Mouse (Mus musculus): ENCODE measurements around the gene Tars2. TPM values are rescaled to one million over a fixed set of nuclear protein-coding genes. Genes with fewer than 3 reads are reported as not detected.
A peak's percentile ranks its signal among the peaks of the same experiment; 100 is the strongest.

Gene Tars2
- total and polyA plus RNA-seq, 2 experiments, result 18.9 to 26.5 TPM

DNA sequence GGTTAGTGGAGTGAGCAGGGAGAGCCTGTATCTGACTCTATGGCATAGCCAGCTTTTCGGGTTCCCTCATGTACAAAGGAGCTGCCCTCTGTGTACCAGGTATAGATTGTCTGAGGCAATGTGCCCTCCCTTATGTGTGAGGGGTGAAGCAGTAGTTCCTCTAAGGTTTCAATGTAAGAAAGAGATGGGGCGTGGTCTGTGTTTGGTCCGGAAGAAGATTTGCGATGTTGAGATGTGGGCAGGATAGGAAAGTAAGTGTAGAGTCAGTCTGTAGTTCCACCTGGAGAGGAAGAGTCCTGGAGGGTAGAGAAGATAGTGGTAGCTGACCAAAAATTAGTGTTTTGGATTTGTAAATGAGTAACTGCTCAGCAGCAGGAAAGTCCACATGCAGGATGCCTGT lies 51.0 kb downstream of the Tars2 start:
- no peak for DNase-seq (ENCODE audit: extremely low read depth, low read depth, low spot score)
- no peaks in the 10 kb centered on the region for H3K4me1 ChIP-seq (ENCODE audit: control insufficient read depth, insufficient read depth, low read length)
- no peaks in the 10 kb centered on the region for H3K79me2 ChIP-seq (ENCODE audit: control insufficient read depth, insufficient read depth, low read length)
- TF ChIP-seq POLR2A (IDR thresholded peaks at IDR 0.05; ENCODE audit: extremely low read depth, insufficient read depth, low read length) (no peak), CTCF (IDR thresholded peaks at IDR 0.05; ENCODE audit: low read depth, low read length) (no peak)
- no peak overlapping the region for H3K4me3 ChIP-seq (ENCODE audit: insufficient read depth, low read depth, low read length)
- no peaks in the 10 kb centered on the region for H3K36me3 ChIP-seq (ENCODE audit: control insufficient read depth, insufficient read depth, low read length)
- no peak overlapping the region for H3K9ac ChIP-seq (ENCODE audit: low read depth, low read length)
- H3K27me3 ChIP-seq (ENCODE audit: control insufficient read depth, insufficient read depth, low read length), result no peaks in the 10 kb centered on the region
- H3K27ac ChIP-seq (replicated peaks; ENCODE audit: insufficient read depth, low read depth, low read length), result no peak overlapping the region
- WGBS, result 97% methylated on average over 4 of the region's 4 CpGs

DNA sequence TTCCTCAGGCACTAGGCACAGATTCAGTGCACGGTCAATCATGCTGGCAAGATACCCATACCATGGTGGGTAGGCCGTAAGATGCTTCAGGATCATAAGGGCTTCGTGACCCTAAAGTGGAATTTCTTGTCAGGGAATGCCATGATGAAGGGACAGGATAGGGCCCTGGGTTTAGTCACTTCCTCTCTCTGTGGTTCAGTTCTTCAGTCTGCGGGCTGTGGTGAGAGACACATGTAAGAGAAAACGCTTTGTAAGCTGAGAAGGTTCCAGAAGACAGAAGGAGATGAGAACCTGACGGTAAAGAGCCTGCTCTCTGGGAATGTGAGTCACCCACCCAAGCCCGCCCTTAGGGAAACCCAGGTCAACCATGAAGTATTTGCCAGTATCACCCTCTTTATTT lies 52.5 kb downstream of the Tars2 start:
- TF ChIP-seq POLR2A (IDR thresholded peaks at IDR 0.05; ENCODE audit: extremely low read depth, insufficient read depth, low read length) (no peak), CTCF (IDR thresholded peaks at IDR 0.05; ENCODE audit: low read depth, low read length) (no peak)
- Histone ChIP-seq H3K36me3 (ENCODE audit: control insufficient read depth, insufficient read depth, low read length) (no peaks in the 10 kb centered on the region), H3K79me2 (ENCODE audit: control insufficient read depth, insufficient read depth, low read length) (no peaks in the 10 kb centered on the region), H3K27ac (replicated peaks; ENCODE audit: insufficient read depth, low read depth, low read length) (no peak overlapping the region), H3K9ac (ENCODE audit: low read depth, low read length) (no peak overlapping the region), H3K27me3 (ENCODE audit: control insufficient read depth, insufficient read depth, low read length) (no peaks in the 10 kb centered on the region), H3K4me1 (ENCODE audit: control insufficient read depth, insufficient read depth, low read length) (no peaks in the 10 kb centered on the region), H3K4me3 (ENCODE audit: insufficient read depth, low read depth, low read length) (no peak overlapping the region)
- no peak for DNase-seq (ENCODE audit: extremely low read depth, low read depth, low spot score)
- 93% methylated on average over 7 of the region's 7 CpGs for WGBS

GRCm38 (mm10) chr3:95706273-95706672 lies 53.7 kb downstream of the Tars2 start:
- Histone ChIP-seq H3K27me3 (ENCODE audit: control insufficient read depth, insufficient read depth, low read length) (no peaks in the 10 kb centered on the region), H3K4me3 (ENCODE audit: insufficient read depth, low read depth, low read length) (no peak overlapping the region), H3K4me1 (ENCODE audit: control insufficient read depth, insufficient read depth, low read length) (peaks cover 2% of the 10 kb centered on the region; the same call in 1 of the 2 replicates), H3K27ac (replicated peaks; ENCODE audit: insufficient read depth, low read depth, low read length) (no peak overlapping the region), H3K9ac (ENCODE audit: low read depth, low read length) (no peak overlapping the region), H3K79me2 (ENCODE audit: control insufficient read depth, insufficient read depth, low read length) (no peaks in the 10 kb centered on the region), H3K36me3 (ENCODE audit: control insufficient read depth, insufficient read depth, low read length) (no peaks in the 10 kb centered on the region)
- DNase-seq (ENCODE audit: extremely low read depth, low read depth, low spot score), result no peak
- WGBS, result 94% methylated on average over 4 of the region's 4 CpGs
- TF ChIP-seq POLR2A (IDR thresholded peaks at IDR 0.05; ENCODE audit: extremely low read depth, insufficient read depth, low read length) (no peak), CTCF (IDR thresholded peaks at IDR 0.05; ENCODE audit: low read depth, low read length) (no peak)

DNA sequence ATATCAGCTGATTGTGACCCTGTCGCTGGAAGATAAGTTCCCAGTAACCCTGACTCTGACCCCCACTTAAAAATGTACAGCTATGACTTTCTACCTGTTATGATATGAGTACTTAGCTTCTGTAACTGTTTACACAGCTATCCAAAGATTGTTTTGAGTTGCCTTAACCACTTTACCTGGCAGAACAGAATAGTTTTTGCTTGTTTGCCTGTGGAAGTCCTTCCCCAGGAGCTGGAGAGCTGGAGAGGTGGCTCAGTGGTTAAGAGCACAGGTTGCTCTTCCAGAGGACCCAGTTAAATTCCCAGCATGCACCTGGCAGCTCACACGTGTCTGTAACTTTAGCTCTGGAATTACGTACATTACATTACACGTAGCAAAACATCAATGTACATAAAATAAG lies 55.4 kb downstream of the Tars2 start:
- no peaks in the 10 kb centered on the region for H3K79me2 ChIP-seq (ENCODE audit: control insufficient read depth, insufficient read depth, low read length)
- no peak for DNase-seq (ENCODE audit: extremely low read depth, low read depth, low spot score)
- no peak overlapping the region for H3K27ac ChIP-seq (replicated peaks; ENCODE audit: insufficient read depth, low read depth, low read length)
- no peaks in the 10 kb centered on the region for H3K36me3 ChIP-seq (ENCODE audit: control insufficient read depth, insufficient read depth, low read length)
- H3K9ac ChIP-seq (ENCODE audit: low read depth, low read length), result no peak overlapping the region
- 96% methylated on average over 4 of the region's 4 CpGs for WGBS
- H3K4me1 ChIP-seq (ENCODE audit: control insufficient read depth, insufficient read depth, low read length), result peaks cover 5% of the 10 kb centered on the region; the same call in 1 of the 2 replicates
- no peak overlapping the region for H3K4me3 ChIP-seq (ENCODE audit: insufficient read depth, low read depth, low read length)
- TF ChIP-seq POLR2A (IDR thresholded peaks at IDR 0.05; ENCODE audit: extremely low read depth, insufficient read depth, low read length), result no peak
- no peaks in the 10 kb centered on the region for H3K27me3 ChIP-seq (ENCODE audit: control insufficient read depth, insufficient read depth, low read length)

DNA sequence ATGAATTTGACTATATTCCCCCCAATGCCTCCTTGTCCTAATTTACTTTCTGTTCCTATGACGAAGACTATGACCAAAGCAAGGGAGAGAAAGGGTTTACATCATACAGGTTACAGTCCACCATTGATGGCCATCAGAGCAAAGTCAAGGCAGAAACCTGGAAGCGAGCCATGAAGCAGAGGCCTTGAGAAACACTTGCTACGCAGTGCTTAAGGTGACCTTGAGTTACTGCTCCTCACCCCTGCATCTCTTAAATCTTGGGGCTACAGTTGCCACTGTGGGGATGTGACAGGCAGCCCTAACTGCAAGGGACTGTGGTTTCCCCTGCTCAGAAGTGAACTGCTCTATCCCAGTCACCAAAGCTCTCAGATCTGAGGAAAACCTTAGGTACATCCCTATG lies 56.7 kb downstream of the Tars2 start:
- no peak for DNase-seq (ENCODE audit: extremely low read depth, low read depth, low spot score)
- Histone ChIP-seq H3K9ac (ENCODE audit: low read depth, low read length) (no peak overlapping the region), H3K27me3 (ENCODE audit: control insufficient read depth, insufficient read depth, low read length) (no peaks in the 10 kb centered on the region), H3K4me3 (ENCODE audit: insufficient read depth, low read depth, low read length) (no peak overlapping the region), H3K4me1 (ENCODE audit: control insufficient read depth, insufficient read depth, low read length) (peaks cover 5% of the 10 kb centered on the region; the same call in 1 of the 2 replicates), H3K79me2 (ENCODE audit: control insufficient read depth, insufficient read depth, low read length) (no peaks in the 10 kb centered on the region), H3K27ac (replicated peaks; ENCODE audit: insufficient read depth, low read depth, low read length) (no peak overlapping the region), H3K36me3 (ENCODE audit: control insufficient read depth, insufficient read depth, low read length) (no peaks in the 10 kb centered on the region)
- TF ChIP-seq POLR2A (IDR thresholded peaks at IDR 0.05; ENCODE audit: extremely low read depth, insufficient read depth, low read length) (no peak), CTCF (IDR thresholded peaks at IDR 0.05; ENCODE audit: low read depth, low read length) (no peak)
- WGBS, result 57% methylated on average over 3 of the region's 3 CpGs

GRCm38 (mm10) chr3:95701877-95702540 lies 58.0 kb downstream of the Tars2 start:
- peak overlapping the region; percentile 53 for H3K9ac ChIP-seq (ENCODE audit: low read depth, low read length)
- no peaks in the 10 kb centered on the region for H3K79me2 ChIP-seq (ENCODE audit: control insufficient read depth, insufficient read depth, low read length)
- no peak overlapping the region; the same call in 1 of the 2 replicates for H3K4me3 ChIP-seq (ENCODE audit: insufficient read depth, low read depth, low read length)
- 0 out of 2 replicates have a peak, but pooled peaks have one; percentile 11 for TF ChIP-seq CTCF (IDR thresholded peaks at IDR 0.05; ENCODE audit: low read depth, low read length)
- no peak for TF ChIP-seq POLR2A (IDR thresholded peaks at IDR 0.05; ENCODE audit: extremely low read depth, insufficient read depth, low read length)
- peaks cover 5% of the 10 kb centered on the region; the same call in 1 of the 2 replicates for H3K4me1 ChIP-seq (ENCODE audit: control insufficient read depth, insufficient read depth, low read length)
- no peaks in the 10 kb centered on the region for H3K27me3 ChIP-seq (ENCODE audit: control insufficient read depth, insufficient read depth, low read length)
- no peaks in the 10 kb centered on the region for H3K36me3 ChIP-seq (ENCODE audit: control insufficient read depth, insufficient read depth, low read length)
- WGBS, result 18% methylated on average over 24 of the region's 24 CpGs
- DNase-seq (ENCODE audit: extremely low read depth, low read depth, low spot score), result peak; percentile 57
- peak overlapping the region; percentile 21; the same call in 1 of the 2 replicates for H3K27ac ChIP-seq (replicated peaks; ENCODE audit: insufficient read depth, low read depth, low read length)

Data from liver, adult 2 months (tissue).